Mouse (Mus musculus) left cerebral cortex, adult 11 months (tissue): Measurements from ENCODE around the gene Rgs3.
A peak's percentile ranks its signal among the peaks of the same experiment; 100 is the strongest.

ENCODE experiments used
- DNase-seq: peaks from one replicate; pipeline ENCODE4 v3.0.0; 2022; ENCODE audit warnings: low spot score

The Rgs3 gene

DNA sequence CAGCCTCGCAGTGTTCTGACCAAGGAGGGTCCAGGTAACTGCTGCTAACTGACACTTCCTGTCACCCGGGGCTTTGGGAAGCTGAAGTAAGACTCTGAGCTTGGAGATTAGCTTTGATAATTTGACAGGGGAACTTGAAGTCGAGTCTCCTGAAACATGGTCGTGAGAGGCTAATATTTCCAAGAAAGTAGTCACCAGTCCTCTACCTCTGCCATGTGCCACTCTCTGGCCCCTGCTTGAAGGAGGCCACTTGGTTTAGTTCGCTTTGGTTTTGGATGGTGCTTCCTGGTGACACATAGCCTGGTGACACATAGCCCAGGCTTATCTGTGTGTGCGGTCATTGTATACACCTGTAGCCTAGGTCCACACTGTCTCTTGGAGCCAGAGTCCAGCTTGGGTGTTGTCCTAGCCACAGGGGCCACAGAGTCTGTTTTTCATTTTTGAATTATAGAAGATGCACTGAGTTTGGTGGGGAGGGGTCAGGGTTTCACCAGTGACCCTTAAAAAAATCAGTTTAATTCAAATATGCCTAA is at the start of gene Rgs3:
Gene Rgs3, plus strand, starts transcription at position 51 of the 533 bp plus-strand sequence.
- DNase-seq = no peak

DNA sequence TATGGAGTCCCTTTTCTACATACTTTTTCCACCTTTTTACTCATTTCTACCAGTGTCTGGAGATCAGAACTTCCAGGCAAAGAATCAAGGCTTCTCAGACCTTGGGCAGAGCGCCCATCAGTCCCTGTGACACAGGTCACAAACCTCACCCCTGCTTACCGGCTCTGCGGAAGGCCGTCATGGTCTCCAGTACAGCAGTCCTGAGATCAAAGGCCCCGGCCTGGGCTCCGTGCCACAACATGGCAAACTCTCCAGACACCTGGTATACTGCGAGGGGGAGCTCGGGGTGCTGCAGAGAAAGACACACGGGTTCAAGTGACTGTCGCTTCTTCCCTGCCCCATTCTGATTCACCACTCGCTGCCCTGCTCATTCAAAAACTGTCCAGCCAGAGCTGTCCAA is 49.7 kb upstream of the Rgs3 start:
- DNase-seq = no peak

DNA sequence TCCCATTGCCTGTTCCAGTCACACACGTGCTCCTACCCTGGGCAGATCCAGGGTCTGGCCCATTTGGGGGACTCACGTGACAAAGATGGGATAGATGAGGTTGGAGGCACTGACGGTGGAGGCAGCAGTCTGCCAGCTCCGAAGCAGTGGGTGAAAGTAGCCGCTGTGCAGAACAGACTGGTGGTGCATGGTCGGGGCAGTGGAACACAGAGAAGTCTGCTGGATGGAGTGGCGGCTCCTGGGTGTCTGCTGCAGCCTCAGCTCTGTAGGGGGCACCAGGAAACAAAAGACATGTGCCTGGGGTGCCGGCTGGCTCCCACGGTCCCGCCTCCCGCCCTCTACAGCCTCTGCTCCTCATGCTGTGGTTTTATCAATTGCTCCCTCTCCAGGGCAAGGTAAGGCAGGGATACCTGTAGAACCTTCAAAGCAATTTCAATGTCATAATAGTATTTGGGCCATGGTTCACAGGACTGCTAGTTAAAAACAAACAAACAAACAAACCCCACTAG is 45.6 kb upstream of the Rgs3 start:
- DNase-seq = no peak

- no peak for DNase-seq
Observed at GRCm38 (mm10) chr4:62514995-62515394, 44.7 kb upstream of the Rgs3 start.

GRCm38 (mm10) chr4:62515490-62515889 is 44.2 kb upstream of the Rgs3 start:
- DNase-seq = no peak

- no peak for DNase-seq
Observed at GRCm38 (mm10) chr4:62516079-62516478, 43.6 kb upstream of the Rgs3 start.

DNA sequence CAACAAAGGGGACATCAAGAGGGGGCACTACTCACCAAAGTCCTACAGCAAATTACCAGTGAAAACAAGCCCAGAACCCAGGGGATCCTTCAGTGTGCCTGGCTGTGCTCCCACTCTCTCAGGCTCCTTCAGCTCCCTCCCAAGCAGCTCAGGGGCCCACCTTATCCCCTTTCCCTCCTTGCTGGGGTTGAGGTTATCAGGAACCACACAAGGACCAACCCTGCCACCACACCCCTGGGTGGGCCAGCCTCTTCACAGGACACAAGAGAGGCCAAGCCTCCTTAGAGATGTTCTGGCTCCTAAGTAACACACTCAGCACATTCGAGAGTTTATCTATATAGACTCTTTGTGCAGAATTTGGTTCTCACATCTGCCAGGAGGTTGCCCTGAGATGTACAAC is 43.1 kb upstream of the Rgs3 start:
- DNase-seq = no peak

GRCm38 (mm10) chr4:62517046-62517445 is 42.6 kb upstream of the Rgs3 start:
- no peak for DNase-seq

DNA sequence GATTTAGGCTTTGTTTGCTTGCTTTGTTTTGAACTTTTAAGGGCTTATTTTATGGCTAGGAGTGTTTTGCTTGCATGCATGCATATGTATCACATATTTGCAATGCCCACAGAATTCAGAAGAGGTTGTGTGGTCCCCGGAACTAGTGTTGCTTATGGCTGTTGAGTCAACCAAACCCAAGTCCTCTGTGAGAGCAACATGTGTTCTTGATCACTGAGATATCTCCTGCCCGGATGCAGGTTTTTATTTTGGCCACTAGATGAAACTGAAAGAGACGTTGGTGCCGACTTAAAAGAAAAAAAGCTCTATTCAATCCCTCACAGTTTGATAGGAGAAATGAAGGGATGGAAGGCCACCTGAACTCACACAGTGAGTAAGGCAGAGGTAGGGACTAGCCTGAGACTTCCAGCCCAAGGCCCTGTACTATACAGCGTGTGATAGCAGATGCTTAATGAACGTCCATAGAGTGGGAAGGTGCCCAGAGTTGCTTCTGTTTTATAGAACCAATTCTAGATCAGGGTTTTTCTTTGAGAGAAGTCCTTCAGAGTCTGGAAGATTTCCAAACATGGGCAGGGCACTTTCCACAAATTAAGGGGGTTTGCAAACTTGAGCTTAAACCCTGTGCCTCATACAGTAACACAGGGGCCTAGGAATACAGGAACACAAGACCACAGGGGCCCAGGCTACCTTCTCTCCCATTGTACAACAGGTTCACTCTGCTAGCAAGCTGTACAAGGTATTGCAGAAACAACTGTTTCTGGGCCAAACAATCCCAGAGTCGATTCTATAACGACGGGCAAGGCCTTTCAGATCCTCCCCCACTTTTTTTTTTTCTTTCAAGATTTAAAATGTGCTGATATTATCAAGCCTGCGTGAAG is 41.9 kb upstream of the Rgs3 start:
- no peak for DNase-seq

GRCm38 (mm10) chr4:62518416-62519121 is 41.1 kb upstream of the Rgs3 start:
- no peak for DNase-seq

- no peak for DNase-seq
Observed at GRCm38 (mm10) chr4:62519122-62519848, 40.4 kb upstream of the Rgs3 start.

DNA sequence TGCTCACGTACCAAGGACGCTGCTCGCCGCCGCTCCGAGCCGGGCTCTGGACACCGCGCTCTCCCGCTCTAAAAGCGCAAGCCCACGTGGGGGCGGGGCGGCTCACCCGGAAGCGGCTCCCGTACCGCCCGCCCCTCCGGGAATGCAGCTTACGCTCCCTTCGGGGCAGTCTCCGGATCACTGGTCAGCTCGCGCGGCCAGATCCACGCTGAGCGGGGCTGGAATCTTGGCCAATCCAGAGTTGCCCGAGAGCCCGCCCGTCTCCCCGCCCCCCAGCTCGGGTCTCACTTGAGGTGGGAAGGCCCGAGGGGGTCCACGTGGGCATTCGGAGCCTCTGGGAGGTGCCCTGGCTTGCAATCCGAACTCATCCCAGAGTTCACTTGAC is 39.8 kb upstream of the Rgs3 start, which contains the start of gene Alad:
Gene Alad, minus strand, starts transcription at position 70 of the 385 bp plus-strand sequence.
- peak; percentile 63 for DNase-seq

- no peak for DNase-seq
Observed at GRCm38 (mm10) chr4:62520892-62521400, 38.7 kb upstream of the Rgs3 start.

DNA sequence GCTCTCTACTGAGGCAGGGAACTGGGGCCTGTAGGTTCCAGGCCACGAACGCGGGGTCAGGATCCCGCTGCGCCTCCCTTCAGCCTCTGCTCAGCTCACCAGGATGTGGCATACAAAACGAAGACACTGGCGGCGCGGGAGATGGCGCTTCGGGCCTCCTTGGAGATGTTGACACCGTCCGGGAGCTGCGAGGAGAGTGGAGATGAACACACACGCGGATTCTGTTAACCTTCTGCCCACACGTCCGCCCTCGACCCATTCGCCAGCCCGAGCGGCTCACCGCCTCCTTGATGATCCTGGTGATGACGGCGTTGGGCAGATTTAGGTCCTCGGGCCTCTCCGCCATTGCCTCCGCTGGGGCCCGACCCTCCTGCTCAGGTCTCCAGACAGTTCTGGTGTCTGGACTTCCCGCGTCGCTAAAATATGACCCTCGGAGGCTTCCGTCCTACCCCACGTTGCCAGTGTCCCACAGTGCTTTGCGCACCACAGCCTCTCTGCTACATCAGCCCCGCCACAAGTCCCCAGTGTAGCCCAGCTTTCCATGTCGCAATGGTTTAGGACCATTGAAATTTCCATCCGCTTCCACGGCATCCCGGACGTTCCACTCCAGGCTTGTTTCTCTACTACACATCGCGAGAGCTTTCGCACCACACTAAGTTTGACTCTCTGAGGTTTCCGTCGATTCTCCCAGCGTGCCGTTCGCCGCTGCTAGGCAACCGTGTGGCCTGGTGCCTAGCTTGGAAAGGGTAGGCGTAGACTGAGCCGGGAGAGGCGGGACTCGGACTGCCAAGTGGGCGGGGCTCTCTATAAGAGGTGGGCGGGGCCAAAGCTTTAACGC is 34.8 kb upstream of the Rgs3 start, which contains the start of the genes Pole3 and 4933430I17Rik:
Gene Pole3, minus strand, starts transcription at position 418 of the 838 bp plus-strand sequence.
Gene 4933430I17Rik, plus strand, starts transcription at position 719 of the 838 bp plus-strand sequence.
- peak; percentile 94 for DNase-seq

GRCm38 (mm10) chr4:62525489-62525811 is 34.2 kb upstream of the Rgs3 start:
- DNase-seq = no peak

DNA sequence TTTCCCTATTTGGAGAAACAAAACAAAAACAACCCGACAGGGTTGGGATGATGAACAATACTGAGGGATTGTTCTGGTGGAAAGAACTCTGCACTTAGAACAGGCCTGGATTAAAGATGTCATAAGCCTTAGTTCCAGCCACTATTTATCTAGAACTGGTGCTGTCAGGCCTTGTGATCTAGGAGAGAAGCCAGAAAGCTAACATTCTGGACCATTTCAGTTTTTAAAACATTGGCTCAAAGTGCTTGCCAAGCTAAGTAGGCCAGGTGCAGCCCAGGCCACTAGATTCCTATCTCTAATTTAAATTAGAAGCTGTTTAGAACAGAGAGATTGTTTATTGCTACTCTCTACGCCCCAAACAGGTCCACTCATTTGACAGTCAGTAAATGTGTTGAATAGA is 33.4 kb upstream of the Rgs3 start:
- DNase-seq = no peak

- no peak for DNase-seq
Observed at GRCm38 (mm10) chr4:62527655-62528054, 32.0 kb upstream of the Rgs3 start.

GRCm38 (mm10) chr4:62533729-62534128 is 25.9 kb upstream of the Rgs3 start:
- DNase-seq = no peak

- no peak for DNase-seq
Observed at GRCm38 (mm10) chr4:62541802-62542201, 17.8 kb upstream of the Rgs3 start.

DNA sequence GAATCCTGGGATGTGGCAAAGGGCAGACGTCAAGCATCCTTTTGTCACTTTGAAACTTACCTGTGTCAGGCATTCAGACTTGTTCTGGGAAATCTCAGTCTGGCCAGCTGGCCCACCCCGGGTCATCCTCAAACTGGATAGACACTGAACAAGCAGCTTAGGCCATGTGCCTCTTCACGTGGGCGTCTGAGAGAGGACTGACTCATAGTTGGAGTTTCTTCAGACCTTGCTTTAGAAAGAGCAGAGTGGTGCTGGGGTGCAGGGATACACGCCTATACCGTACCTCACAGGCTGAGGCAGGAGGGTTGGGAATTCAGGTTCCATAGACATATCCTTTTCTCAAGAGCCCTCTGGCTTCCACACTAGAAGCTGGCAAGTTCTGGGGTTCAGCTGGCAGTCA is 15.9 kb upstream of the Rgs3 start:
- no peak for DNase-seq

DNA sequence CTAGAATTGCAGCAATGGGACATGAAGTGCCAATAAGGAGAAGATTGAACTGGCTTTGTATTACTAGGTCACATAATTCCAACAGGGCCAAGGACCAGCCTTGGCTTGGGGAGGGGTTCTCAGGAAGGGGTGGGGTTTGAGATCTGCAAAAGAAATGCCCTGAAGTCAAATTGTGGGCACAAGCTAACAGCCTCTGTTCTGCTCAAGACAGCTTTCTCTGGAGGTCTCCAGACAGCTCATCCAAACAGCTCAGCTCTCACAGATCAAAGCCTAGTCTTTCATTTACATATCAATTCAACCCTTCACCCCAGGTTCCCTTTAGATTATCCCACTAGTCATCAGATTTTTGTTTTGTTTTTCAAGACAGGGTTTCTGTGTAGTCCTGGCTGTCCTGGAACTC is 14.8 kb upstream of the Rgs3 start:
- DNase-seq = no peak
